Mouse (Mus musculus) neural tube, embryonic 11.5 days (tissue): ENCODE measurements at regions not wholly inside any gene's neighbourhood (a gene's known extent, or its start where the extent isn't known, plus 50 kb on each side); places are given as distances from the start of the nearest gene placed in this dataset.

Source experiments
- ATAC-seq: fragments of 200-750 bp; cut with Nextera tagmentation; 2 replicates; pipeline ENCODE4 v1.8.0; 2017; ENCODE audit warnings: moderate number of reproducible peaks, mild to moderate bottlenecking, moderate TSS enrichment, moderate library complexity; ENCODE audit not compliant: insufficient read depth, low FRiP score, low TSS enrichment
- DNase-seq: peaks from one replicate; pipeline ENCODE4 v3.0.0-alpha.2; 2015; ENCODE audit warnings: low spot score
- H3K27ac ChIP-seq: fragments of 300-500 bp; sonication (generic); 2 replicates; pipeline ENCODE4 v1.5.1; 2014; ENCODE audit warnings: low read depth, mild to moderate bottlenecking, low read length
- H3K27me3 ChIP-seq: fragments of 300-500 bp; sonication (generic); 2 replicates; pipeline ENCODE4 v1.6.1; 2014; ENCODE audit warnings: mild to moderate bottlenecking, low read length, mixed read lengths; ENCODE audit not compliant: control insufficient read depth, insufficient read depth
- H3K36me3 ChIP-seq: fragments of 300-500 bp; sonication (generic); 2 replicates; pipeline ENCODE4 v1.6.1; 2014; ENCODE audit warnings: mild to moderate bottlenecking, low read length, moderate library complexity, mixed read lengths; ENCODE audit not compliant: control insufficient read depth, insufficient read depth
- H3K4me1 ChIP-seq: fragments of 300-500 bp; sonication (generic); 2 replicates; pipeline ENCODE4 v1.6.1; 2014; ENCODE audit warnings: low read length, mixed read lengths; ENCODE audit not compliant: control insufficient read depth, insufficient read depth
- H3K4me2 ChIP-seq: fragments of 300-500 bp; sonication (generic); 2 replicates; pipeline ENCODE4 v1.6.1; 2014; ENCODE audit warnings: low read depth, mild to moderate bottlenecking, moderate library complexity
- H3K4me3 ChIP-seq: fragments of 300-500 bp; sonication (generic); 2 replicates; pipeline ENCODE4 v1.5.1; 2014; ENCODE audit warnings: low read depth, low read length
- H3K9ac ChIP-seq: fragments of 300-500 bp; sonication (generic); 2 replicates; pipeline ENCODE4 v1.6.1; 2014; ENCODE audit warnings: mild to moderate bottlenecking, low read length
- H3K9me3 ChIP-seq: fragments of 300-500 bp; sonication (generic); 2 replicates; pipeline ENCODE4 v1.6.1; 2016; ENCODE audit warnings: low read length; ENCODE audit not compliant: control insufficient read depth
- WGBS: fragments of 180-500 bp; shearing (Covaris S2); extraction: QIAGEN DNeasy Blood & Tissue Kit; methylation state at CpG from one replicate; pipeline ENCODE4 v1.1.7; 2014; 5-methylcytosine and 5-hydroxymethylcytosine counted together

- no peak overlapping the region for H3K4me2 ChIP-seq
- H3K9ac ChIP-seq = no peak overlapping the region
- no peak for ATAC-seq
- WGBS = 91% methylated on average over 8 of the region's 8 CpGs
- H3K4me1 ChIP-seq = peaks cover 6% of the 10 kb centered on the region; the same call in 1 of the 2 replicates
- no peaks in the 10 kb centered on the region for H3K36me3 ChIP-seq
- H3K9me3 ChIP-seq = no peaks in the 10 kb centered on the region
- no peaks in the 10 kb centered on the region for H3K27me3 ChIP-seq
- no peak overlapping the region for H3K4me3 ChIP-seq
- DNase-seq = no peak
- no peak overlapping the region for H3K27ac ChIP-seq
These were observed 112.7 kb upstream of the Pard3b start for GRCm38 (mm10) chr1:61525881-61526280.

GRCm38 (mm10) chr1:61528757-61529156, 109.9 kb upstream of the Pard3b start:
- no peaks in the 10 kb centered on the region for H3K27me3 ChIP-seq
- H3K9me3 ChIP-seq = no peaks in the 10 kb centered on the region
- H3K36me3 ChIP-seq = no peaks in the 10 kb centered on the region
- no peak overlapping the region for H3K27ac ChIP-seq
- DNase-seq (no peak), ATAC-seq (no peak)
- no peak overlapping the region for H3K4me3 ChIP-seq
- H3K4me2 ChIP-seq = no peak overlapping the region
- H3K4me1 ChIP-seq = peaks cover 8% of the 10 kb centered on the region; the same call in 1 of the 2 replicates
- 84% methylated on average over 15 of the region's 15 CpGs for WGBS
- H3K9ac ChIP-seq = no peak overlapping the region

GRCm38 (mm10) chr1:61530166-61530565, 108.5 kb upstream of the Pard3b start:
- ATAC-seq = no peak

GRCm38 (mm10) chr1:61531487-61531886, 107.1 kb upstream of the Pard3b start:
- Histone ChIP-seq H3K9ac (no peak overlapping the region), H3K4me2 (no peak overlapping the region), H3K27ac (no peak overlapping the region), H3K9me3 (no peaks in the 10 kb centered on the region), H3K27me3 (no peaks in the 10 kb centered on the region), H3K36me3 (no peaks in the 10 kb centered on the region), H3K4me3 (no peak overlapping the region), H3K4me1 (peaks cover 8% of the 10 kb centered on the region; the same call in 1 of the 2 replicates)
- WGBS = 30% methylated on average over 5 of the region's 5 CpGs
- ATAC-seq = no peak
- peak; percentile 53 for DNase-seq

More at GRCm38 (mm10) chr1:61530166-61530565, 108.5 kb upstream of the Pard3b start:
- WGBS = 9% methylated on average over 3 of the region's 3 CpGs
- H3K9me3 ChIP-seq = no peaks in the 10 kb centered on the region
- peaks cover 8% of the 10 kb centered on the region; the same call in 1 of the 2 replicates for H3K4me1 ChIP-seq
- no peak overlapping the region for H3K27ac ChIP-seq
- no peak overlapping the region for H3K4me3 ChIP-seq
- no peak overlapping the region for H3K4me2 ChIP-seq
- no peaks in the 10 kb centered on the region for H3K27me3 ChIP-seq
- no peaks in the 10 kb centered on the region for H3K36me3 ChIP-seq
- H3K9ac ChIP-seq = no peak overlapping the region
- DNase-seq = peak; percentile 31

- no peak for DNase-seq
- Histone ChIP-seq H3K9me3 (no peaks in the 10 kb centered on the region), H3K36me3 (no peaks in the 10 kb centered on the region), H3K4me3 (no peak overlapping the region), H3K27ac (no peak overlapping the region), H3K4me1 (no peaks in the 10 kb centered on the region), H3K9ac (no peak overlapping the region), H3K4me2 (no peak overlapping the region), H3K27me3 (no peaks in the 10 kb centered on the region)
- 82% methylated on average over 3 of the region's 3 CpGs for WGBS
- ATAC-seq = no peak
These were observed 98.5 kb upstream of the Pard3b start for GRCm38 (mm10) chr1:61540081-61540480.

- H3K9me3 ChIP-seq = no peaks in the 10 kb centered on the region
- no peak overlapping the region for H3K9ac ChIP-seq
- 94% methylated on average over 4 of the region's 4 CpGs for WGBS
- no peaks in the 10 kb centered on the region for H3K36me3 ChIP-seq
- H3K27ac ChIP-seq = no peak overlapping the region
- H3K4me3 ChIP-seq = no peak overlapping the region
- H3K4me2 ChIP-seq = no peak overlapping the region
- no peaks in the 10 kb centered on the region for H3K27me3 ChIP-seq
- no peaks in the 10 kb centered on the region for H3K4me1 ChIP-seq
- no peak for DNase-seq
- ATAC-seq = no peak
These were observed 97.5 kb upstream of the Pard3b start for GRCm38 (mm10) chr1:61541166-61541565.

GRCm38 (mm10) chr1:61552577-61553517, 85.8 kb upstream of the Pard3b start:
- no peaks in the 10 kb centered on the region for H3K9me3 ChIP-seq
- peak; percentile 68; the same call in 1 of the 2 replicates for ATAC-seq
- no peak overlapping the region for H3K4me3 ChIP-seq
- H3K4me2 ChIP-seq = no peak overlapping the region
- H3K36me3 ChIP-seq = no peaks in the 10 kb centered on the region
- peak; percentile 59 for DNase-seq
- H3K27ac ChIP-seq = 0 out of 2 replicates have a peak overlapping the region, but pooled peaks have one; percentile 2
- no peak overlapping the region for H3K9ac ChIP-seq
- 72% methylated on average over 21 of the region's 21 CpGs for WGBS
- no peaks in the 10 kb centered on the region for H3K27me3 ChIP-seq
- no peaks in the 10 kb centered on the region for H3K4me1 ChIP-seq

- DNase-seq (no peak), ATAC-seq (no peak)
- H3K4me1 ChIP-seq = no peaks in the 10 kb centered on the region
- H3K4me2 ChIP-seq = no peak overlapping the region
- H3K27me3 ChIP-seq = no peaks in the 10 kb centered on the region
- no peaks in the 10 kb centered on the region for H3K9me3 ChIP-seq
- no peak overlapping the region for H3K27ac ChIP-seq
- H3K9ac ChIP-seq = no peak overlapping the region
- WGBS = 75% methylated on average over 2 of the region's 2 CpGs
- H3K36me3 ChIP-seq = no peaks in the 10 kb centered on the region
- H3K4me3 ChIP-seq = no peak overlapping the region
These were observed 79.1 kb upstream of the Pard3b start for GRCm38 (mm10) chr1:61559514-61559913.

GRCm38 (mm10) chr1:61562091-61562490, 76.5 kb upstream of the Pard3b start:
- DNase-seq = no peak
- WGBS = 81% methylated on average over 2 of the region's 2 CpGs
- Histone ChIP-seq H3K4me2 (no peak overlapping the region), H3K27me3 (no peaks in the 10 kb centered on the region), H3K9me3 (no peaks in the 10 kb centered on the region), H3K27ac (no peak overlapping the region), H3K9ac (no peak overlapping the region), H3K4me3 (no peak overlapping the region), H3K4me1 (no peaks in the 10 kb centered on the region), H3K36me3 (no peaks in the 10 kb centered on the region)
- ATAC-seq = no peak
